Mouse (Mus musculus) thymus, adult 2 months (tissue): ENCODE data around the gene Mrpl45. TPM values are rescaled to one million over a fixed set of nuclear protein-coding genes. Genes with fewer than 3 reads are reported as not detected.

ENCODE experiments used
- DNase-seq: peaks from one replicate; pipeline ENCODE4 v3.0.0; 2021
- H3K27ac ChIP-seq: fragments of 200-500 bp; 2 replicates; pipeline ENCODE4 v1.5.1; 2012; ENCODE audit warnings: low read length, control low read depth; ENCODE audit not compliant: control insufficient read depth, insufficient read depth
- H3K27me3 ChIP-seq: fragments of 200-500 bp; 2 replicates; pipeline ENCODE4 v1.6.1; 2012; ENCODE audit warnings: mild to moderate bottlenecking, low read length, moderate library complexity, mixed read lengths; ENCODE audit not compliant: control insufficient read depth, insufficient read depth
- H3K36me3 ChIP-seq: fragments of 200-500 bp; 2 replicates; pipeline ENCODE4 v1.6.1; 2012; ENCODE audit warnings: mild to moderate bottlenecking, low read length, moderate library complexity; ENCODE audit not compliant: control insufficient read depth, insufficient read depth
- H3K4me1 ChIP-seq: fragments of 200-500 bp; replicated peaks from 2 replicates; pipeline ENCODE4 v1.6.1; 2012; ENCODE audit warnings: low read length; ENCODE audit not compliant: control insufficient read depth, insufficient read depth
- H3K4me3 ChIP-seq: fragments of 200-500 bp; 2 replicates; pipeline ENCODE4 v1.5.1; 2012; ENCODE audit warnings: mild to moderate bottlenecking, low read length, control low read depth, moderate library complexity; ENCODE audit not compliant: control insufficient read depth, insufficient read depth
- CTCF ChIP-seq: fragments of 200-500 bp; IDR thresholded peaks from 2 replicates; pipeline ENCODE4 v1.5.1; 2012; ENCODE audit warnings: mild to moderate bottlenecking, control low read depth, low read length, moderate library complexity, borderline replicate concordance; ENCODE audit not compliant: control insufficient read depth, poor library complexity, insufficient read depth; ENCODE audit errors: extremely low read depth
- POLR2A ChIP-seq: fragments of 200-500 bp; IDR thresholded peaks from 2 replicates; pipeline ENCODE4 v1.6.1; 2012; ENCODE audit warnings: mild to moderate bottlenecking, low read length, control low read depth, moderate library complexity; ENCODE audit not compliant: control insufficient read depth, poor library complexity, insufficient read depth; ENCODE audit errors: extremely low read depth
- WGBS: fragments of 180-500 bp; shearing (Covaris S2); methylation state at CpG from one replicate; pipeline ENCODE4 v1.1.7; 2018; 5-methylcytosine and 5-hydroxymethylcytosine counted together
- polyA plus RNA-seq: library from polyadenylated mRNA; depleted of rRNA; stranded (reverse); fragments of >200 nt; gene quantifications from 2 replicates; pipeline ENCODE4 v1.2.3, GENCODE M21; 2012

Gene Mrpl45
- polyA plus RNA-seq, 1 experiment, result 14.1 TPM

DNA sequence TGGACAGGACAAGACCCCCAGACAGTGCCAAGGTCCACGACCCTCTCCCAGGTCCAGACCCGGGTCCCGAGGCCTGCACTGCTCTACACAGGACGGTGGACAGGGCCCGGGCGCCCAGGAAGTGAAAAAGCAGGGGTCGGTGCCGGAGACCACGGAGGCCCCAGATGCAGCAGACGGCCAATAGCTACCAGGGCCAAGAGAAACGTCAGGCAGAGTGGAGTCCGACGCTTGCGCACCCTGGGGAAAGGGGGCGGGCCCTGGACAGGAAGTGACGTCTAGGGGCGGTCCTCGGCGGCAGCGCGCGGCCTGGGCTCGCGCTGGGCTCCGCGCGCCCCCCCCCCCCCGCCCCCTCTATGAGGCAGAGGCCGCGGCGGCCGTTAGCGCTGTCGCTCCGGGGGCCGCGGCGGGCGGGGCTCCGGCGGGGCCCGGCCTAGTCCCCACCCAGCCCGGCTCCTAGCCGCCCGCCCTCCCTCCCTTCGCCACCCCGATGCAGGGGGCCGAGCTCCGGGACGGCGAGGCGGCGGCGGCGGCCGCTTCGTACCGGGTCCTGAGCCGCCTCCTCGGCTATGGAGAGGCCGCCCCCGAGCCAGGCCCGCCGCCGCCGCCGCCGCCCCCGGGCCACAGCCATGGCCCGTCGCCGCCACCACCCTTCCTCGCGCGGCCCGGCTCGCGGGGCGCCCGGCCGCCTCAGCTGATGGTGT is 46.6 kb downstream of the Mrpl45 start, which contains the start of gene Socs7:
Gene Socs7 (plus strand): TSS at position 604 of the 701 bp plus-strand sequence.
- Histone ChIP-seq H3K36me3 (no peaks in the 10 kb centered on the region), H3K27ac (no peak within 1 kb of the TSS), H3K4me3 (peak within 1 kb of the TSS; percentile 98), H3K27me3 (no peaks in the 10 kb centered on the region), H3K4me1 (peaks cover 11% of the 10 kb centered on the region)
- no peak for TF ChIP-seq POLR2A
- TF ChIP-seq CTCF, result no peak
- WGBS, result under 1% methylated on average over 55 of the region's 81 CpGs
- peak; percentile 95 for DNase-seq

DNA sequence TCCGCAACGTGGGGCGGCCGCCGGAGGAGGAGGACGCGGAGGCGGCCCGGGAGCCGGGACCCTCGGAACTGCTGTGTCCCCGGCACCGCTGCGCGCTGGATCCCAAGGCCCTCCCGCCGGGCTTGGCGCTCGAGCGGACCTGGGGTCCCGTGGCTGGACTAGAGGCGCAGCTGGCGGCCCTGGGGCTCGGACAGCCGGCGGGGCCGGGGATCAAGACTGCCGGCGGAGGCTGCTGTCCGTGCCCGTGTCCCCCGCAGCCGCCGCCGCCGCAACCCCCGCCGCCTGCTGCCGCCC is 47.1 kb downstream of the Mrpl45 start:
- no peaks in the 10 kb centered on the region for H3K27me3 ChIP-seq
- H3K27ac ChIP-seq, result no peak overlapping the region
- peaks cover 11% of the 10 kb centered on the region for H3K4me1 ChIP-seq
- under 1% methylated on average over 39 of the region's 39 CpGs for WGBS
- H3K4me3 ChIP-seq, result peak overlapping the region; percentile 98
- DNase-seq, result peak; percentile 42
- no peaks in the 10 kb centered on the region for H3K36me3 ChIP-seq
- TF ChIP-seq POLR2A (no peak), CTCF (no peak; the same call in 1 of the 2 replicates)

DNA sequence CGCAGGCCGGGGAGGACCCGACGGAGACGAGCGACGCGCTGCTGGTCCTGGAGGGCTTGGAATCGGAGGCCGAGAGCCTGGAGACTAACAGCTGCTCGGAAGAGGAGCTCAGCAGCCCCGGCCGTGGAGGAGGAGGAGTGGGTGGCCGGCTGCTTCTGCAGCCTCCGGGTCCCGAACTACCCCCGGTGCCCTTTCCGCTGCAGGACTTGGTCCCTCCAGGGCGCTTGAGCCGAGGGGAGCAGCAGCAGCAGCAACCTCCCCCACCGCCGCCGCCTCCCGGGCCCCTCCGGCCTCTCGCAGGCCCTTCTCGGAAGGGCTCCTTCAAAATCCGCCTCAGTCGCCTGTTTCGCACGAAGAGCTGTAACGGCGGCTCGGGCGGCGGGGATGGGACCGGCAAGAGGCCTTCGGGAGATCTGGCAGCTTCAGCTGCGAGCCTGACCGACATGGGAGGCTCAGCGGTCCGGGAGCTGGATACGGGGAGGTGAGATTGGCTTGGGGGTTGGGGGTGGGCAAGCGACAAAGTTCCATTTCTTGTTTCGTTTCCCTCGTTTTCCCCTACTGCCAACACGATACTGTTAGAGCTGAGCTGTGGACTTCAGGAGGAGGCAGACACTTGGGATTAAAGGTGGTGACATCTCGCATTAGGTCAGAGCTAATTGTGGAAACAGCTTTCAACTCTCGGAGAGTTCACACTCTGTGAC is 47.6 kb downstream of the Mrpl45 start:
- Histone ChIP-seq H3K36me3 (no peaks in the 10 kb centered on the region), H3K4me1 (peaks cover 11% of the 10 kb centered on the region), H3K27ac (no peak overlapping the region), H3K27me3 (no peaks in the 10 kb centered on the region), H3K4me3 (peak overlapping the region; percentile 98)
- no peak; the same call in 1 of the 2 replicates for TF ChIP-seq CTCF
- 0 out of 2 replicates have a peak, but pooled peaks have one; percentile 12 for TF ChIP-seq POLR2A
- peak; percentile 45 for DNase-seq
- WGBS, result under 1% methylated on average over 49 of the region's 49 CpGs

DNA sequence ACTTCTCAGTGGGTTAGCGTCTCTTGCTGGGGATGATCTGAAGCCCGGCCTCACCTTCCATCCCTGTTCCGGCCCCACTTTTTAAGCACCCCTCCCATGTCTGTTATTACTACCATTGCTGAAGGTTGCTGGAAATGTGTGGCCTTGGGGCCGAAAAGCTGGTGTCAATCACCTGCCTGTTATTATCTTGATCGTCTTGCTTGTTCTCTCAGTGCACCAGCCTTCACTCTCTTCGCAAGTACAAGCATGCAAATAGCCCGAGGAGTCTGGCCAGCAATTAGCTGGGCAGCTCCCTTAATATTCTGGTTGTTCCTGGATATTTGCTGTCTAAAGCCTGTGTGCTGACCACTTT is 48.1 kb downstream of the Mrpl45 start:
- no peak overlapping the region for H3K27ac ChIP-seq
- H3K36me3 ChIP-seq, result no peaks in the 10 kb centered on the region

DNA sequence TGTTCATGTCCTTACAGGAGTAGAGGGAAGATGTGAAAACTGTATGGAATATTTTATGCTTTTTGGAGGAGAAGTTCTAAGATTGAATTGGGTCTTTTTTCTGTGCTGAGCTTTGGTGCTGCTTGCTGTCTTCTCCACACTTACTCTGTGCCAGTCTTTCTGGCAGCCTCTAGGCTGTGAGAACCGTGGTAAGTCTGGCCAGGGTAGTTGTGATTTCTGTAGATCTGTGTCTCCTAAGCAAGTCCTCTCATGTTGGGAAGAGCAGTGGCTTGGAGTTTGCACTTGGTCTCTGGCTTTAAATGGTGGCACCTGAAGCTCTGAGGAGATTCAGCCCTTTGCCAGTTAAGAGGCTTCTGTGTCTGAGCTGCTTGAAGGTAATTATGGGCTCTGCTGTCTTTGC is 50.0 kb downstream of the Mrpl45 start:
- H3K4me1 ChIP-seq, result peaks cover 11% of the 10 kb centered on the region
- no peaks in the 10 kb centered on the region for H3K27me3 ChIP-seq
- DNase-seq, result no peak
- H3K27ac ChIP-seq, result no peak overlapping the region
- no peaks in the 10 kb centered on the region for H3K36me3 ChIP-seq
- H3K4me3 ChIP-seq, result no peak overlapping the region
- TF ChIP-seq POLR2A (no peak), CTCF (no peak)
- 63% methylated on average over 1 of the region's 1 CpGs for WGBS

More for the DNA sequence above, 48.1 kb downstream of the Mrpl45 start:
- TF ChIP-seq POLR2A (no peak), CTCF (no peak)
- DNase-seq, result peak; percentile 9
- WGBS, result 15% methylated on average over 7 of the region's 7 CpGs
- Histone ChIP-seq H3K4me1 (peaks cover 11% of the 10 kb centered on the region), H3K4me3 (peak overlapping the region; percentile 98), H3K27me3 (no peaks in the 10 kb centered on the region)

DNA sequence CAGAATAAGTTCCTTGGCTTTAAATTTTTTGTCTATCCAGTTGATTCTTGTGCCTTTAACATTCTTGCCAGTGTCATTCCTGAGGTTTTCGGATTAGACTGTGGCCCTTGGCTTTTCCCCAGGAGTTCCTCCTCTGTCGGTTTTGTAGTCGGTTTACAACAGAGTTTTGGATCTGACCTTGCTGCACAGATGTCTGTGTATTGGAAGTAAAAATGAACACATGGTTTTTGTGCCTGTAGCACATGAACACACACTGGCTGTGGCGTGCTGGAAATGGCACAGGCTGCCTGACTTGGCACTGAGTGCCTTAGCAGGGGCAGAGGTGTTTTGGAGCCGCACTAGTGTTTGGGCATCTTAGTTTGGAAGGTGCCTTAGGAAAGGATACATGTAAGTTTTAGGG is 53.0 kb downstream of the Mrpl45 start:
- 91% methylated on average over 5 of the region's 5 CpGs for WGBS
- Histone ChIP-seq H3K27me3 (no peaks in the 10 kb centered on the region), H3K4me1 (peaks cover 6% of the 10 kb centered on the region), H3K27ac (no peak overlapping the region), H3K36me3 (no peaks in the 10 kb centered on the region), H3K4me3 (no peak overlapping the region)
- TF ChIP-seq POLR2A, result no peak
- no peak for TF ChIP-seq CTCF
- DNase-seq, result no peak
